Mouse (Mus musculus) lung, postnatal 0 days (tissue): ENCODE data around the gene Stx18. TPM values are rescaled to one million over a fixed set of nuclear protein-coding genes. Genes with fewer than 3 reads are reported as not detected.

Experiments used
- ATAC-seq: fragments of 200-750 bp; cut with Nextera tagmentation; 2 replicates; pipeline ENCODE4 v1.8.0; 2017; ENCODE audit warnings: moderate library complexity
- DNase-seq: peaks from one replicate; pipeline ENCODE4 v3.0.0-alpha.2; 2016; ENCODE audit warnings: low spot score
- H3K27ac ChIP-seq: fragments of 300-500 bp; sonication (generic); 2 replicates; pipeline ENCODE4 v1.5.1; 2014; ENCODE audit warnings: antibody characterized with exemption, mild to moderate bottlenecking, low read length, mixed read lengths
- H3K27me3 ChIP-seq: fragments of 300-500 bp; sonication (generic); replicated peaks from 2 replicates; pipeline ENCODE4 v1.6.1; 2014; ENCODE audit warnings: low read length, mixed read lengths; ENCODE audit not compliant: insufficient read depth
- H3K36me3 ChIP-seq: fragments of 300-500 bp; sonication (generic); 2 replicates; pipeline ENCODE4 v1.6.1; 2014; ENCODE audit warnings: low read length, mixed read lengths; ENCODE audit not compliant: insufficient read depth
- H3K4me1 ChIP-seq: fragments of 300-500 bp; sonication (generic); 2 replicates; pipeline ENCODE4 v1.6.1; 2014; ENCODE audit warnings: antibody characterized with exemption, low read depth, low read length, mixed read lengths; ENCODE audit not compliant: insufficient read depth
- H3K4me2 ChIP-seq: fragments of 300-500 bp; sonication (generic); replicated peaks from 2 replicates; pipeline ENCODE4 v1.6.1; 2014; ENCODE audit warnings: low read depth, mild to moderate bottlenecking, low read length, moderate library complexity, mixed read lengths
- H3K4me3 ChIP-seq: fragments of 300-500 bp; sonication (generic); 2 replicates; pipeline ENCODE4 v1.5.1; 2014; ENCODE audit warnings: low read depth, low read length
- H3K9ac ChIP-seq: fragments of 300-500 bp; sonication (generic); replicated peaks from 2 replicates; pipeline ENCODE4 v1.6.1; 2014; ENCODE audit warnings: low read depth, mild to moderate bottlenecking
- H3K9me3 ChIP-seq: fragments of 300-500 bp; sonication (generic); 2 replicates; pipeline ENCODE4 v1.6.1; 2016; ENCODE audit warnings: low read length, mixed read lengths
- CTCF ChIP-seq: IDR thresholded peaks from 2 replicates; pipeline ENCODE4 v1.5.1; 2016; ENCODE audit warnings: antibody characterized with exemption, mild to moderate bottlenecking
- EP300 ChIP-seq: IDR thresholded peaks from 2 replicates; pipeline ENCODE4 v1.6.1; 2016; ENCODE audit warnings: antibody characterized with exemption, mild to moderate bottlenecking, control low read depth
- WGBS: fragments of 180-500 bp; shearing (Covaris S2); extraction: QIAGEN DNeasy Blood & Tissue Kit; methylation state at CpG from one replicate; pipeline ENCODE4 v1.1.7; 2014; 5-methylcytosine and 5-hydroxymethylcytosine counted together
- polyA plus RNA-seq: library from polyadenylated mRNA; unstranded; fragments of >200 nt; fragmentation: Nextera tagmentation; extraction: Ambion mirVana; gene quantifications from 2 replicates; pipeline ENCODE4 v1.2.1, GENCODE M21; 2015

Stx18 gene
- polyA plus RNA-seq, 1 experiment from 2014 or later: 27.9 TPM

GRCm38 (mm10) chr5:38085561-38086392 is 47.2 kb downstream of the Stx18 start:
- WGBS: 26% methylated on average over 10 of the region's 10 CpGs
- no peaks in the 10 kb centered on the region for H3K36me3 ChIP-seq
- H3K4me2 ChIP-seq: no peak overlapping the region
- peak; percentile 69 for DNase-seq
- no peak for TF ChIP-seq EP300
- peak; percentile 95 for TF ChIP-seq CTCF
- H3K9ac ChIP-seq: no peak overlapping the region
- no peaks in the 10 kb centered on the region for H3K27me3 ChIP-seq
- H3K4me1 ChIP-seq: no peaks in the 10 kb centered on the region; the same call in 1 of the 2 replicates
- no peak overlapping the region for H3K27ac ChIP-seq
- no peak; the same call in 1 of the 2 replicates for ATAC-seq
- H3K4me3 ChIP-seq: no peak overlapping the region
- no peaks in the 10 kb centered on the region for H3K9me3 ChIP-seq

GRCm38 (mm10) chr5:38090111-38090510 is 51.6 kb downstream of the Stx18 start:
- H3K4me2 ChIP-seq: no peak overlapping the region
- ATAC-seq: no peak
- no peak overlapping the region for H3K9ac ChIP-seq
- H3K4me3 ChIP-seq: no peak overlapping the region
- H3K36me3 ChIP-seq: no peaks in the 10 kb centered on the region
- H3K27ac ChIP-seq: no peak overlapping the region
- no peak for TF ChIP-seq CTCF
- TF ChIP-seq EP300: no peak
- no peaks in the 10 kb centered on the region for H3K9me3 ChIP-seq
- no peaks in the 10 kb centered on the region for H3K27me3 ChIP-seq
- H3K4me1 ChIP-seq: no peaks in the 10 kb centered on the region; the same call in 1 of the 2 replicates
- 80% methylated on average over 3 of the region's 3 CpGs for WGBS
- DNase-seq: no peak

GRCm38 (mm10) chr5:38090581-38090980 is 52.0 kb downstream of the Stx18 start:
- H3K9me3 ChIP-seq: no peaks in the 10 kb centered on the region
- no peak overlapping the region for H3K27ac ChIP-seq
- no peak for ATAC-seq
- H3K9ac ChIP-seq: no peak overlapping the region
- H3K27me3 ChIP-seq: no peaks in the 10 kb centered on the region
- DNase-seq: no peak
- no peaks in the 10 kb centered on the region for H3K36me3 ChIP-seq
- H3K4me3 ChIP-seq: no peak overlapping the region
- WGBS: 57% methylated on average over 3 of the region's 3 CpGs
- H3K4me1 ChIP-seq: no peaks in the 10 kb centered on the region; the same call in 1 of the 2 replicates
- TF ChIP-seq CTCF (no peak), EP300 (no peak)
- H3K4me2 ChIP-seq: no peak overlapping the region

GRCm38 (mm10) chr5:38091046-38091965 is 52.8 kb downstream of the Stx18 start:
- H3K9me3 ChIP-seq: no peaks in the 10 kb centered on the region
- H3K36me3 ChIP-seq: no peaks in the 10 kb centered on the region
- no peak overlapping the region for H3K4me2 ChIP-seq
- TF ChIP-seq CTCF (peak; percentile 82), EP300 (no peak)
- DNase-seq: peak; percentile 86
- H3K27me3 ChIP-seq: no peaks in the 10 kb centered on the region
- no peaks in the 10 kb centered on the region for H3K4me1 ChIP-seq
- H3K4me3 ChIP-seq: no peak overlapping the region
- WGBS: 52% methylated on average over 8 of the region's 8 CpGs
- no peak overlapping the region for H3K9ac ChIP-seq
- ATAC-seq: peak; percentile 53
- H3K27ac ChIP-seq: no peak overlapping the region

GRCm38 (mm10) chr5:38091966-38092304 is 53.4 kb downstream of the Stx18 start:
- Histone ChIP-seq H3K27me3 (no peaks in the 10 kb centered on the region), H3K4me2 (no peak overlapping the region), H3K9me3 (no peaks in the 10 kb centered on the region), H3K36me3 (no peaks in the 10 kb centered on the region), H3K4me1 (no peaks in the 10 kb centered on the region), H3K9ac (no peak overlapping the region), H3K4me3 (no peak overlapping the region), H3K27ac (no peak overlapping the region)
- ATAC-seq (no peak), DNase-seq (no peak)
- WGBS: 51% methylated on average over 2 of the region's 2 CpGs
- no peak for TF ChIP-seq EP300
- TF ChIP-seq CTCF: no peak

- no peaks in the 10 kb centered on the region for H3K9me3 ChIP-seq
- H3K36me3 ChIP-seq: no peaks in the 10 kb centered on the region
- no peak overlapping the region for H3K4me3 ChIP-seq
- no peak for TF ChIP-seq CTCF
- TF ChIP-seq EP300: no peak
- no peaks in the 10 kb centered on the region for H3K27me3 ChIP-seq
- WGBS: 94% methylated on average over 2 of the region's 2 CpGs
- no peaks in the 10 kb centered on the region for H3K4me1 ChIP-seq
- no peak overlapping the region for H3K27ac ChIP-seq
- H3K9ac ChIP-seq: no peak overlapping the region
- ATAC-seq: no peak
- no peak overlapping the region for H3K4me2 ChIP-seq
- no peak for DNase-seq
These were observed 55.8 kb downstream of the Stx18 start for GRCm38 (mm10) chr5:38094331-38094730.
